Mouse (Mus musculus): ENCODE measurements around the gene Nr2e3.
"Not testable (repeated sequence)": the region's sequence is repeated elsewhere in the genome, so short reads cannot be mapped to it uniquely, and the experiment has no call there.

Nr2e3 gene

GRCm38 (mm10) chr9:59960559-59960958, at the start of gene Nr2e3:
TSS of gene Nr2e3 (minus strand) at chr9:59960659.
- DNase-seq (ENCODE audit: low spot score in 2 of 2): no peak

- DNase-seq (ENCODE audit: low spot score in 2 of 2): no peak
These were observed 48.5 kb upstream of the Nr2e3 start for GRCm38 (mm10) chr9:60008936-60009335.

- no peak for DNase-seq (ENCODE audit: low spot score in 2 of 2)
These were observed 41.9 kb upstream of the Nr2e3 start for GRCm38 (mm10) chr9:60002323-60002722.

GRCm38 (mm10) chr9:60001444-60001843, 41.0 kb upstream of the Nr2e3 start:
- DNase-seq (ENCODE audit: low spot score in 2 of 2): no peak

- no peak for DNase-seq (ENCODE audit: low spot score in 2 of 2)
These were observed 37.3 kb upstream of the Nr2e3 start for GRCm38 (mm10) chr9:59997725-59998124.

- no peak for DNase-seq (ENCODE audit: low spot score in 2 of 2)
These were observed 30.9 kb upstream of the Nr2e3 start for GRCm38 (mm10) chr9:59991407-59991806.

GRCm38 (mm10) chr9:59989864-59990263, 29.4 kb upstream of the Nr2e3 start:
- DNase-seq (ENCODE audit: low spot score in 2 of 2): peak; percentile 79 to 83

GRCm38 (mm10) chr9:59985900-59986572, 25.6 kb upstream of the Nr2e3 start:
- peak in 1 of 2 experiments; percentile 59 for DNase-seq (ENCODE audit: low spot score in 2 of 2)

GRCm38 (mm10) chr9:59981116-59981515, 20.7 kb upstream of the Nr2e3 start:
- DNase-seq (ENCODE audit: low spot score in 2 of 2): no peak

- no peak for DNase-seq (ENCODE audit: low spot score in 2 of 2)
These were observed 10.8 kb upstream of the Nr2e3 start for GRCm38 (mm10) chr9:59971263-59971662.

- DNase-seq (ENCODE audit: low spot score in 2 of 2): peak; percentile 71 to 77
These were observed 8.9 kb upstream of the Nr2e3 start for GRCm38 (mm10) chr9:59969383-59969782.

GRCm38 (mm10) chr9:59965046-59965445, 4.6 kb upstream of the Nr2e3 start:
- DNase-seq (ENCODE audit: low spot score in 2 of 2): no peak

- peak; percentile 42 to 54 for DNase-seq (ENCODE audit: low spot score in 2 of 2)
These were observed 3.9 kb upstream of the Nr2e3 start for GRCm38 (mm10) chr9:59964367-59964766.

- DNase-seq (ENCODE audit: low spot score in 2 of 2): no peak
These were observed 919 bp upstream of the Nr2e3 start for GRCm38 (mm10) chr9:59961201-59961955.

- peak; percentile 77 to 79 for DNase-seq (ENCODE audit: low spot score in 2 of 2)
These were observed 1.2 kb downstream of the Nr2e3 start for GRCm38 (mm10) chr9:59959276-59959675.

- DNase-seq (ENCODE audit: low spot score in 2 of 2): not testable (repeated sequence)
These were observed 2.3 kb downstream of the Nr2e3 start for GRCm38 (mm10) chr9:59958115-59958514.

- DNase-seq (ENCODE audit: low spot score in 2 of 2): no peak
These were observed 4.0 kb downstream of the Nr2e3 start for GRCm38 (mm10) chr9:59956496-59956895.

GRCm38 (mm10) chr9:59955692-59956091, 4.8 kb downstream of the Nr2e3 start:
- DNase-seq (ENCODE audit: low spot score in 2 of 2): peak in 1 of 2 experiments; percentile 10

GRCm38 (mm10) chr9:59955199-59955598, 5.3 kb downstream of the Nr2e3 start:
- no peak for DNase-seq (ENCODE audit: low spot score in 2 of 2)

- peak in 1 of 2 experiments; percentile 11 for DNase-seq (ENCODE audit: low spot score in 2 of 2)
These were observed 6.9 kb downstream of the Nr2e3 start for GRCm38 (mm10) chr9:59953556-59953955.

GRCm38 (mm10) chr9:59952515-59953070, 7.9 kb downstream of the Nr2e3 start:
- peak in 1 of 2 experiments; percentile 11 for DNase-seq (ENCODE audit: low spot score in 2 of 2)

- DNase-seq (ENCODE audit: low spot score in 2 of 2): peak in 1 of 2 experiments; percentile 3
These were observed 8.5 kb downstream of the Nr2e3 start for GRCm38 (mm10) chr9:59951943-59952342.
